Mouse (Mus musculus): ENCODE measurements at regions not wholly inside any gene's neighbourhood (a gene's known extent, or its start where the extent isn't known, plus 50 kb on each side); places are given as distances from the start of the nearest gene placed in this dataset.

GRCm38 (mm10) chr1:168007456-168007855 is 318.4 kb downstream of the Lmx1a start:
- DNase-seq (ENCODE audit: extremely low spot score, low read depth, low spot score), result no peak

GRCm38 (mm10) chr1:168008216-168008615 is 319.2 kb downstream of the Lmx1a start:
- DNase-seq (ENCODE audit: extremely low spot score, low read depth, low spot score), result no peak

DNA sequence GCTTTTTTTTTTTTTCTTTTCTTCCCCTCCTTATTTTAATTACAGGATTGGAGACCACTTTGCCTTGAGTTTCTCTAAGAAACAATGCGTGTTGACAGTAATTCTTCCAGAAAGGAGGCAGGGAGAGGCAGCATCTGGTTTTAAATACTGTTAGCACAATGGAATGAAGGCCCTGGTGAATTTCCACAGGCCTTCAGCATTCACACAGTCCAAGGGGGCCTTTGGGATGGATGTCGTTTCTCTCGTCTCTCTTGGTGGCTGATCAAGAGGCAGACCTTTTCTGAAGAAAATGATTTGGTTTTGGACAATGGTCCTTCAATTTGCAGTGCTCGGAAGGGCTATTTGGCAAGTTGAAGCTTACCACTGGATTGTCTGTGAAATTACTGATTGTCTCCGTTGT is 321.4 kb downstream of the Lmx1a start:
- DNase-seq (ENCODE audit: extremely low spot score, low read depth, low spot score), result no peak

- DNase-seq (ENCODE audit: extremely low spot score, low read depth, low spot score), result no peak
Measured at GRCm38 (mm10) chr1:168012069-168012468, 323.0 kb downstream of the Lmx1a start.

DNA sequence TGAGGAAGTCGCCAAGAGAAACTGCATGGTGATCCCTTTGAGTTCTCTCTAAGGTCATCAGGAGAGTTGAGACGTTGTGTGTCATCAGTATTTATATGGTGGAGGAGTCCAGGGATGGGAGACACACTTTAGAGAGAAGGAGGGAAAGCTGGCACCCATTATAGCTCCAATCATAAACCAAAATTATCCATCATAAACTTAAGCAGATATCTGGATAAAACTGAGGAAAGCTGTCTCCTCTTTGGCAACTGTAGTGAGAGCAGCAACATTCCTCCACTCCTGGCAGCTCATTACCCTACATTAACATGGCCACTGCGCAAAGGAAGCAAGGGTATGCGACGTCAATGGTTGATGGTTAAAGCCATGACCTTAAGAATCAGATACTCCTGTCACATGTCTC is 323.6 kb downstream of the Lmx1a start:
- DNase-seq (ENCODE audit: extremely low spot score, low read depth, low spot score), result no peak

DNA sequence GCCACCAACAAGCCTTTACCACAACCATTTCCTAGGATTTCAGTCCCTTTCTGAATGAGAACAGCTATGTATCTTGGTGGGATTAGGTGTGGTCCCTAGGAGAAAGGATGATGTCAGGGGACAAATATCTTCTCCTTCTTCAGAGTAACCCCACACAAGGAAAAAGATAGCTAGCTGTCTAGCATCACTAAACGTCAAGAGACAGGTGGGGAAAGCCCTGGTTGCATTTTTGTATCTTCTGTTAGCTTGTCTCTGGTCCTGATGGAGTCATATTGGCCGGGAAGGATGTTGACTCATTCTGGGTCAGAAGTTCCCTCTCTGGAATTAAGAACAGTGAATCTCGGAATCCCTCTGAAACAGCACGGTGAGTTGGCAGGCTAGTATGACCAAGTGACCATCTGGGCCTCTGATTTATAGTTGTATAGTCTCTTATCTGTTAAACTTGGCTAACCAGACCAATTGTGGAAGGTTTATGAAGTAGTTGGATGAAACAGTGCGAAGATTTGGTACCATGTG is 327.4 kb downstream of the Lmx1a start:
- no peak for DNase-seq (ENCODE audit: extremely low spot score, low read depth, low spot score)

- no peak for DNase-seq (ENCODE audit: extremely low spot score, low read depth, low spot score)
Measured at GRCm38 (mm10) chr1:168026481-168026880, 337.4 kb downstream of the Lmx1a start.

- no peak for DNase-seq (ENCODE audit: extremely low spot score, low read depth, low spot score)
Measured at GRCm38 (mm10) chr1:168044765-168045164, 355.7 kb downstream of the Lmx1a start.

GRCm38 (mm10) chr1:168046347-168046746 is 357.3 kb downstream of the Lmx1a start:
- no peak for DNase-seq (ENCODE audit: extremely low spot score, low read depth, low spot score)

DNA sequence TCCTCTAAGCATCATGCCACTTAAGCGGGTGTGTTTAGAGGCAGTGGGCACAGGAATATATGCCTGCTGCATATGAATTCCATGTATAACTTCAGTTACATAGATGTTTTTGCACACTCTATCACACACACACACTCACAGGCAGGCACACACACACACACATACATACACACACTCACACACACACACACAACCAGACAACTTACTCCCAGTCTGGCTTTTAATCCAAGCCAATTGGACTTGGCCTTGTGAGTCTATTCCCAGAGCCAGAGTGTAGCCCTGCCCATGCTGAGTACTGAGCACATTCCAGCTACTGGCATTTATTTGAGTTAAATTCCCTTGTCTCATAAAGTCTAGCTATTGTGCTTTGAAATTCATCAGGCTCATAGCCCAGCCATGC is 357.7 kb downstream of the Lmx1a start:
- DNase-seq (ENCODE audit: extremely low spot score, low read depth, low spot score), result no peak

DNA sequence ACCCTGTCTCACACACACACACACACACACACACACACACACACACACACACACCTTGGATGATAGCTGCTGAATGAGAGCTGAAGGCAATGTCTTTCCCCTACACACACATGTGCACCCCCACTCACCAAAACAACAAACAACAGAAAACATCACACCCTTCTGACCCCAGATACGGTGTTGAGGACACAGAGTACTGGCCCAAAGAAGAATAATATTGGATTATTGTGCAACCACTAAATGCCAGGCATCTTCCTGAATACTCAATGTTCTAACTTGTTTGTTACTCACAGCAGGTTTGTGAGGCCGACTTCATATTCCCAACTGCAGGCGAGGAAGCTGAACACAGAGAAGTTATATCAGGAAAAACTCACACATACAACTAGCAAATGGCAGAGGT is 360.9 kb downstream of the Lmx1a start:
- DNase-seq (ENCODE audit: extremely low spot score, low read depth, low spot score), result no peak

DNA sequence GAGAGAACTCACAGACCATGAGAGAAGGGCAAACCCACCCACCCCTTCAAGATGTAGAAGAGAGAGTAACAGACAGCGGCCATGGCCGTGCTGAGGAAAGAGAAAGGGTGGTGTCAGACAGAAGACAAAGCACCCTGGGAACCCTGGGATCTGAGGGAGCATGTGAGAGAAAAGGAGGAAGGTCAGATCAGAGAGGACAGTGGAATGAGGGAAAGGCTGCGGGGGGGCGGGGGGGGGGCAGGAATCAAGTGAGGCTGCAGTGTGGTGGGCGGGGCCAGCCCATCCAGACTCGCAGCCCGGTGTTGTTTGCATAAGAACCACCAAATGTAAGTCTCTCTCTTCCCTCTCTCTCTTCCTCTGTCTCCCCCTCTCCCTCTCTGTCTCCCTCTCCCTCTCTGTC is 367.4 kb downstream of the Lmx1a start:
- no peak for DNase-seq (ENCODE audit: extremely low spot score, low read depth, low spot score)

DNA sequence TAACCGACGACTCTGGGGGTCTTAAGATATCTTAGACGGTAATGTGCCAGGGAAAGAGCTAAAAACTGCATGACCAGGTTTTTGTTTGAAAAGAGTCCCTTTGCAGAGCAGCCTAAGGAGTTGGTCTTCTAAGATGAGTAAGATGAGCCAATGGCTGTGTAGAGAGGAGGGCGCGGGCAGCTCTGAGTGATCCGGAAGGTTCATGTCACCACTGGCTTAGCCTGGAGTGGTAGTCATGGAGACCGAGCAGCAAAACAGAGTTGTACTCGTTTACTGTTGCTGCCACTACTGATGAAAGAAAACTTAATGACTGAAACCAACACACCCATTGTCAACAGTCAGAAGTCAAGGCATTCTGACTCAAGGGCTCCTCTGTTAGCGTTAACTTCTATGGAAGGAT is 368.4 kb downstream of the Lmx1a start:
- DNase-seq (ENCODE audit: extremely low spot score, low read depth, low spot score), result no peak

DNA sequence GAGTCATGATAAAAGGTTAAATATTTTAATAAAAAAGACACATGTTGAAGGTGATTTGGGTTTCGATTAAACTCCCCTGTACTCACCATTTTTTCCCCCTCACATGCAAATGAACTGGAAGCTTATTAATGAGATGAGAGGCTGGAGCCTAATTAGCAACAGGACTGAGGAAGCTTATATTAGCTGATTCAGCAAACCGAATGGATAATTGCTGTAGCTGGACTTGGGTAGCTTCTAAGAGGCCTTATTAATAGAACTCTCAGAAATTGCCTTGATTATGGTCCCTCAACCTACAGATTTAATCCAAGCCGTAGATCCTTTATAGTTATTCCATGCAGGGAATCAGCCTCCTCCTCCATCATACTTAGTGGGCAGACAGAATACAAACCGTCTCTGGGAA is 369.7 kb downstream of the Lmx1a start:
- no peak for DNase-seq (ENCODE audit: extremely low spot score, low read depth, low spot score)

- no peak for DNase-seq (ENCODE audit: extremely low spot score, low read depth, low spot score)
Measured at GRCm38 (mm10) chr1:168064065-168064664, 367.9 kb downstream of the Pbx1 start.

DNA sequence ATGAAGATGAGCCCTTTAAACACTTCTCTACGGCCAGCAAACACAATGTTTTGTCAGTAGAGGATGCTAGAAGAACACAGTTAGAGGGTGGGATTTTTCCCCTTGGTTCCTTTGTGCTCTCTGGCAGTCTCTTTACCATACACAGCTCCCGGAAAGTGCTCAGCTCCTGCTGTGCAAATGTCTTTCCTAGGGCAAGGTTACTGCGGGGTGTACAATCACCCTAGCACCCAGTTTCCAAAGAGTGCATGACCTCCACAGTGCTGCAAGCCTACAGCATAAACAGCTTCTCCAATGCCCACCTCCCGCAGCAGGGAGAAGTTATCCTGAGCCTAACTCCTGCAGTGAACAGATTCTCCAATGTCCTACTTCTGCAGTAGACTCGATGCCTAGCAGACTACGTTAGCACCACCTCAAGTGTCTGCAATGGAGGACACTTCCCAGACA is 366.4 kb downstream of the Pbx1 start:
- DNase-seq (ENCODE audit: extremely low spot score, low read depth, low spot score), result no peak

- no peak for DNase-seq (ENCODE audit: extremely low spot score, low read depth, low spot score)
Measured at GRCm38 (mm10) chr1:168066810-168067209, 365.3 kb downstream of the Pbx1 start.

DNA sequence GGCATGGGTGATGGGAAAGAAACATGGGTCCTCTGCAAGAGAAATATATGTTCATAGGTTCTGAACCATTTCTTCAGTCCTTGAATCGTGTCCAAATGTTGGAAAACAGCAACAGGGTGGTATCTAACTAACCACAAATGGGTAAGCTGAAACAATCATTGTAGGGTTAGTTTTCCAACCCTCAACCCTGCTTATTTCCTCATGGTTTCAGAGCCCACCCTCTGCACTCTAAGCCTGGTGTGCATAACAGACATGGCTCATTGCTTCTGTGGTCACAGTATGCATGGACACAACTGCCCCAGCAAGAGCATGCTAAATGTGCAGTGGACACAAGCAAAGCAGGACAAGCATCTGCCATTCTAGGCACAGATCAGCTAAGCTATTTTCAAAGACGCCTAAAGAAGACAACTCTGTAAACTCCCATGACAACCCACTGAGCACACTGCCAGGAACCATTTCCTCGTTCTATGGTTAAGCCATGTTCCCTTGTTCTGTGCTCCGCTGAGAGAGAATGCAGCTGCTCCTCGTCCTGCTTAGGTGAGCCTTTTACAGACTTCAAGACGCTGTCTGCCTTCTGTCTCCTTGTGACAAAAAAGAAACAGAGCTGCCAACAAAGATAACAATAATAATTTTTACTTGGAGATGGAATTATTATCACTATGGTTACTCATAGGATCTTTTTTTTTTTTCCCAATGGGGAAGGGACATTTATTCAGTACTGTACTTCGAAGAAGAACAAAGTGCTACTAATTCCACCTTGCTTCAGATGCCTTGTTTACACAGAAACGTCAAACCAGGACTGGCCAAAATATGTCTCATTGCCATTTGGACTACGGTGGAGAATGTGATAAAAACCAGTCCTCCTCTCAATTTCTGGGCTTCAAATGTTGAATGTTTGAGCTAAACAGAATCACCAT is 363.8 kb downstream of the Pbx1 start:
- no peak for DNase-seq (ENCODE audit: extremely low spot score, low read depth, low spot score)

GRCm38 (mm10) chr1:168068920-168069590 is 363.0 kb downstream of the Pbx1 start:
- DNase-seq (ENCODE audit: extremely low spot score, low read depth, low spot score), result no peak

Data from hindlimb bud, embryonic 11.5 days (tissue).